Mouse (Mus musculus): ENCODE measurements around the gene Vmn2r89.

GRCm38 (mm10) chr14:51507416-51507815 lies 55.8 kb downstream of the Vmn2r89 start:
- TF ChIP-seq POLR2A (IDR thresholded peaks at IDR 0.05; ENCODE audit: control insufficient read depth, extremely low read depth, insufficient read depth, low read length, poor library complexity): no peak
- no peak for TF ChIP-seq CTCF (IDR thresholded peaks at IDR 0.05; ENCODE audit: borderline replicate concordance, control insufficient read depth, extremely low read depth, insufficient read depth, low read length, poor library complexity)
